Mouse (Mus musculus) MEL (cell line): ENCODE data around the gene Rbpj. TPM values are rescaled to one million over a fixed set of nuclear protein-coding genes. Genes with fewer than 3 reads are reported as not detected.

Experiments used
- DNase-seq: peaks from one replicate; pipeline ENCODE4 v3.0.0; 2011; ENCODE audit warnings: low read depth, low spot score
- H3K27ac ChIP-seq: 2 replicates; pipeline ENCODE4 v1.5.1; 2012; ENCODE audit warnings: low read depth, mild to moderate bottlenecking, control low read depth, low read length, moderate library complexity; ENCODE audit not compliant: control insufficient read depth
- H3K27me3 ChIP-seq, 2 experiments: fragments of 150-350 bp in 1 of 2; sonication (generic) in 1 of 2; 2 replicates each; pipeline ENCODE4 v1.6.1; 2012; ENCODE audit warnings: low read length in 2 of 2, mild to moderate bottlenecking in 2 of 2, improper control_type of control experiment in 1 of 2, moderate library complexity in 1 of 2; ENCODE audit not compliant: insufficient read depth in 2 of 2, control insufficient read depth in 1 of 2
- H3K36me3 ChIP-seq, 2 experiments: 2 replicates each; pipeline ENCODE4 v1.6.1; 2012 to 2014; ENCODE audit warnings: low read length in 2 of 2, improper control_type of control experiment in 1 of 2, inconsistent platforms in 1 of 2, mild to moderate bottlenecking in 1 of 2; ENCODE audit not compliant: insufficient read depth in 2 of 2, control insufficient read depth in 1 of 2
- H3K4me1 ChIP-seq, 2 experiments: fragments of 150-350 bp in 1 of 2; sonication (generic) in 1 of 2; 2 replicates each; pipeline ENCODE4 v1.6.1; 2012; ENCODE audit warnings: low read length in 2 of 2, improper control_type of control experiment in 1 of 2, mild to moderate bottlenecking in 1 of 2; ENCODE audit not compliant: insufficient read depth in 2 of 2, control insufficient read depth in 1 of 2
- H3K4me3 ChIP-seq, 2 experiments: fragments of 150-350 bp in 1 of 2; sonication (generic) in 1 of 2; 2 replicates each; pipeline ENCODE4 v1.5.1; 2012; ENCODE audit warnings: low read depth in 2 of 2, low read length in 2 of 2, mild to moderate bottlenecking in 2 of 2, moderate library complexity in 2 of 2, control low read depth in 1 of 2, improper control_type of control experiment in 1 of 2; ENCODE audit not compliant: control insufficient read depth in 1 of 2, insufficient read depth in 1 of 2
- H3K79me2 ChIP-seq: 2 replicates; pipeline ENCODE4 v1.6.1; 2012; ENCODE audit warnings: mild to moderate bottlenecking, low read length, moderate library complexity; ENCODE audit not compliant: control insufficient read depth, poor library complexity, insufficient read depth
- H3K9ac ChIP-seq: 2 replicates; pipeline ENCODE4 v1.6.1; 2012; ENCODE audit warnings: low read depth, mild to moderate bottlenecking, control low read depth, low read length, moderate library complexity; ENCODE audit not compliant: control insufficient read depth, poor library complexity, severe bottlenecking
- H3K9me3 ChIP-seq: fragments of 150-350 bp; sonication (generic); replicated peaks from 2 replicates; pipeline ENCODE4 v1.6.1; 2012; ENCODE audit warnings: mild to moderate bottlenecking, low read length, improper control_type of control experiment, moderate library complexity; ENCODE audit not compliant: insufficient read depth
- BHLHE40 ChIP-seq: IDR thresholded peaks from 2 replicates; pipeline ENCODE4 v1.6.1; 2012; ENCODE audit warnings: low read depth, mild to moderate bottlenecking, inconsistent platforms, low read length, improper control_type of control experiment, borderline replicate concordance
- CHD1 ChIP-seq: IDR thresholded peaks from 2 replicates; pipeline ENCODE4 v1.6.1; 2012; ENCODE audit warnings: low read depth, mild to moderate bottlenecking, inconsistent platforms, low read length, improper control_type of control experiment
- CTCF ChIP-seq, 3 experiments: IDR thresholded peaks in 2 of 3; conservative IDR thresholded peaks in 1 of 3; 2 replicates each; pipeline ENCODE4 v1.5.1; 2011 to 2012; ENCODE audit warnings: low read length in 3 of 3, low read depth in 2 of 3, mild to moderate bottlenecking in 2 of 3, improper control_type of control experiment in 1 of 3, inconsistent platforms in 1 of 3, mixed read lengths in 1 of 3, moderate library complexity in 1 of 3; ENCODE audit not compliant: control insufficient read depth in 1 of 3, insufficient read depth in 1 of 3, poor library complexity in 1 of 3, severe bottlenecking in 1 of 3
- ELF1 ChIP-seq: IDR thresholded peaks from 2 replicates; pipeline ENCODE4 v1.6.1; 2014; ENCODE audit warnings: low read depth, mild to moderate bottlenecking, inconsistent platforms, low read length, improper control_type of control experiment, moderate library complexity
- ETS1 ChIP-seq: IDR thresholded peaks from 2 replicates; pipeline ENCODE4 v1.6.1; 2012; ENCODE audit warnings: low read depth, mild to moderate bottlenecking, inconsistent platforms, low read length, improper control_type of control experiment, moderate library complexity
- GATA1 ChIP-seq: IDR thresholded peaks from 2 replicates; pipeline ENCODE4 v1.6.1; 2011; ENCODE audit warnings: low read depth, low read length, improper control_type of control experiment
- KAT2A ChIP-seq: conservative IDR thresholded peaks from 2 replicates; pipeline ENCODE4 v1.6.1; 2012; ENCODE audit warnings: low read depth, low read length, improper control_type of control experiment, inconsistent platforms
- MAFK ChIP-seq: IDR thresholded peaks from 2 replicates; pipeline ENCODE4 v1.6.1; 2011; ENCODE audit warnings: low read depth, mild to moderate bottlenecking, low read length, improper control_type of control experiment, borderline replicate concordance
- MAX ChIP-seq: IDR thresholded peaks from 2 replicates; pipeline ENCODE4 v1.6.1; 2011; ENCODE audit warnings: low read length, improper control_type of control experiment
- MEF2A ChIP-seq: IDR thresholded peaks from 2 replicates; pipeline ENCODE4 v1.6.1; 2014; ENCODE audit warnings: low read depth, mild to moderate bottlenecking, inconsistent platforms, low read length, improper control_type of control experiment; ENCODE audit not compliant: poor library complexity, insufficient replicate concordance, severe bottlenecking; ENCODE audit errors: extremely low read depth
- MXI1 ChIP-seq: IDR thresholded peaks from 2 replicates; pipeline ENCODE4 v1.6.1; 2011; ENCODE audit warnings: mild to moderate bottlenecking, low read depth, low read length, improper control_type of control experiment
- MYC ChIP-seq: IDR thresholded peaks from 2 replicates; pipeline ENCODE4 v1.6.1; 2011; ENCODE audit warnings: low read depth, mild to moderate bottlenecking, low read length, improper control_type of control experiment, moderate library complexity
- NELFE ChIP-seq: IDR thresholded peaks from 2 replicates; pipeline ENCODE4 v1.6.1; 2011; ENCODE audit warnings: low read depth, low read length, improper control_type of control experiment
- NRF1 ChIP-seq: IDR thresholded peaks from 2 replicates; pipeline ENCODE4 v1.6.1; 2014; ENCODE audit warnings: low read depth, mild to moderate bottlenecking, inconsistent platforms, low read length, improper control_type of control experiment, moderate library complexity; ENCODE audit not compliant: poor library complexity, insufficient read depth, severe bottlenecking
- POLR2AphosphoS5 ChIP-seq: IDR thresholded peaks from 2 replicates; pipeline ENCODE4 v1.6.1; 2012; ENCODE audit warnings: low read depth, borderline replicate concordance, mild to moderate bottlenecking, inconsistent platforms, low read length, moderate library complexity, mixed read lengths
- RAD21 ChIP-seq: IDR thresholded peaks from 2 replicates; pipeline ENCODE4 v1.6.1; 2011; ENCODE audit warnings: mild to moderate bottlenecking, low read depth, low read length, improper control_type of control experiment
- SIN3A ChIP-seq: IDR thresholded peaks from 2 replicates; pipeline ENCODE4 v1.6.1; 2012; ENCODE audit warnings: low read length, improper control_type of control experiment, inconsistent platforms
- TAL1 ChIP-seq: IDR thresholded peaks from 2 replicates; pipeline ENCODE4 v1.6.1; 2012; ENCODE audit warnings: mild to moderate bottlenecking, inconsistent platforms, low read length, moderate library complexity, mixed read lengths
- TBP ChIP-seq: IDR thresholded peaks from 2 replicates; pipeline ENCODE4 v1.8.0; 2011; ENCODE audit warnings: low read depth, low read length, improper control_type of control experiment
- TCF12 ChIP-seq: IDR thresholded peaks from 2 replicates; pipeline ENCODE4 v1.6.1; 2014; ENCODE audit warnings: low read depth, mild to moderate bottlenecking, inconsistent platforms, low read length, improper control_type of control experiment, moderate library complexity
- ZKSCAN1 ChIP-seq: IDR thresholded peaks from 2 replicates; pipeline ENCODE4 v1.6.1; 2012; ENCODE audit warnings: low read depth, mild to moderate bottlenecking, inconsistent platforms, low read length, improper control_type of control experiment, moderate library complexity
- ZMIZ1 ChIP-seq: IDR thresholded peaks from 2 replicates; pipeline ENCODE4 v1.6.1; 2012; ENCODE audit warnings: low read depth, mild to moderate bottlenecking, inconsistent platforms, low read length, improper control_type of control experiment, moderate library complexity
- polyA plus RNA-seq, 2 experiments: library from polyadenylated mRNA; stranded (reverse) in 1 of 2; unstranded in 1 of 2; fragments of >175 nt in 1 of 2; fragments of >200 nt in 1 of 2; gene quantifications; 2 replicates each; pipeline versions ENCODE4 v1.2.1 to v1.2.4; 2012; ENCODE audit warnings: low replicate concordance in 2 of 2, low read depth in 1 of 2; ENCODE audit not compliant: insufficient read length in 2 of 2, insufficient read depth in 1 of 2, missing spikeins in 1 of 2
- total RNA-seq: library from RNA; depleted of rRNA; stranded (reverse); fragments of 300-350 nt; gene quantifications from 2 replicates; pipeline ENCODE4 v1.2.3, GENCODE M21; 2012

Rbpj gene
- total and polyA plus RNA-seq, 3 experiments: 6.0 to 34.5 (median 19.1) TPM

DNA sequence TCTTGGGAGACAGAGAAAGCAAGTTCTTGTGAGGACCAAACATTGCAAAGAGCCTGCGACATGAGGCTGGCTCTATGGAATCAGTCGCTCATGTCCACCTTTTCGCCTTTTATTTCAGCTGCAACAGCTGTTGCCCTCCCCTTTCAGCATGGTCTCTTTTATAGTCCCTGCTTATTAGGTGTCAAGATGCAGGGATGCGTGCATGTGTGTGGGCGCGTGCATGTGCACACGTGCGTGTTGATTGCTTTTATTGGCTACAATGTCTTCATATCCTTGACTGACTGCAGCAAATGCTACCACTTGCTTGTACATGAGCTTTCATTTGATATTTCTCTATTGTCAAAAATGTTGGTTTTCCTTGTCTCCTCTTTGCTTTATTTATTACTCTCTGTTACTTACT, 136.2 kb downstream of the Rbpj start:
- peaks cover 51% of the 10 kb centered on the region for H3K79me2 ChIP-seq
- no peak overlapping the region for H3K27ac ChIP-seq
- no peaks in the 10 kb centered on the region for H3K27me3 ChIP-seq
- H3K9ac ChIP-seq: no peak overlapping the region
- H3K4me3 ChIP-seq: no peak overlapping the region
- no peaks in the 10 kb centered on the region for H3K9me3 ChIP-seq
- no peak for TF ChIP-seq NELFE
- TF ChIP-seq SIN3A: no peak
- TF ChIP-seq TAL1: no peak
- no peak for TF ChIP-seq MYC
- TF ChIP-seq CTCF (IDR thresholded peaks at IDR 0.05 in 2 of 3, conservative IDR thresholded peaks at IDR 0.05 in 1 of 3; ENCODE audit: control insufficient read depth in 1 of 3, insufficient read depth in 1 of 3, low read depth in 2 of 3, low read length in 3 of 3, poor library complexity in 1 of 3, severe bottlenecking in 1 of 3): no peak
- TF ChIP-seq TCF12: no peak
- H3K36me3 ChIP-seq: peaks cover 0 to 17% of the 10 kb centered on the region in 2 experiments; a peak in 2 of 4 replicates
- peaks cover 3 to 18% of the 10 kb centered on the region in 2 experiments; a peak in 3 of 4 replicates for H3K4me1 ChIP-seq
- no peak for DNase-seq

DNA sequence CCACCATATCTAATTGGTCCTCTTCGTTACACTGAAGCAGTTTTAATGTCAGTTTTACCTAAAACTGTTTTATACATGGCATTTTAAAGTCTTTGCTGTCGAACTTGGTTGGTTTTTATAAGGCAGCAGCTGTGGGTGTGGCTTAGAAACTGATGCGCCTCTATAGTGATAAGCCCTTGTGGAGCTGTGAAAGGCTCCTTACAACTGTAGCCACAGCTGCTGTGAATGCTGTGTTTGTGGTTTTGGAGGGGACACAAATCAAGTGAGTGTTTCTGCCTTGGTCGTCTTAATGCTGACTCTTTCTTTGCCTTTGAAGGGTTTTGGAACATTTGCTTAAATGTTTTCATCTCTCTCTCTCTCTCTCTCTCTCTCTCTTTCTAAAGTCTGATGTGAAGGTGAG, 139.5 kb downstream of the Rbpj start:
- Histone ChIP-seq H3K9ac (no peak overlapping the region), H3K27ac (no peak overlapping the region), H3K9me3 (no peaks in the 10 kb centered on the region), H3K27me3 (no peaks in the 10 kb centered on the region), H3K36me3 (peaks cover 0 to 8% of the 10 kb centered on the region in 2 experiments; a peak in 2 of 4 replicates), H3K4me1 (peaks cover 3 to 10% of the 10 kb centered on the region in 2 experiments; a peak in 3 of 4 replicates), H3K79me2 (peaks cover 48% of the 10 kb centered on the region), H3K4me3 (no peak overlapping the region)
- peak; percentile 75 for DNase-seq
- no peak for TF ChIP-seq CTCF (IDR thresholded peaks at IDR 0.05 in 2 of 3, conservative IDR thresholded peaks at IDR 0.05 in 1 of 3; ENCODE audit: control insufficient read depth in 1 of 3, insufficient read depth in 1 of 3, low read depth in 2 of 3, low read length in 3 of 3, poor library complexity in 1 of 3, severe bottlenecking in 1 of 3)
- TF ChIP-seq SIN3A: peak; percentile 44; the same call in 1 of the 2 replicates
- no peak for TF ChIP-seq ZKSCAN1
- TF ChIP-seq GATA1: 0 out of 2 replicates have a peak, but pooled peaks have one; percentile 17
- no peak for TF ChIP-seq KAT2A

DNA sequence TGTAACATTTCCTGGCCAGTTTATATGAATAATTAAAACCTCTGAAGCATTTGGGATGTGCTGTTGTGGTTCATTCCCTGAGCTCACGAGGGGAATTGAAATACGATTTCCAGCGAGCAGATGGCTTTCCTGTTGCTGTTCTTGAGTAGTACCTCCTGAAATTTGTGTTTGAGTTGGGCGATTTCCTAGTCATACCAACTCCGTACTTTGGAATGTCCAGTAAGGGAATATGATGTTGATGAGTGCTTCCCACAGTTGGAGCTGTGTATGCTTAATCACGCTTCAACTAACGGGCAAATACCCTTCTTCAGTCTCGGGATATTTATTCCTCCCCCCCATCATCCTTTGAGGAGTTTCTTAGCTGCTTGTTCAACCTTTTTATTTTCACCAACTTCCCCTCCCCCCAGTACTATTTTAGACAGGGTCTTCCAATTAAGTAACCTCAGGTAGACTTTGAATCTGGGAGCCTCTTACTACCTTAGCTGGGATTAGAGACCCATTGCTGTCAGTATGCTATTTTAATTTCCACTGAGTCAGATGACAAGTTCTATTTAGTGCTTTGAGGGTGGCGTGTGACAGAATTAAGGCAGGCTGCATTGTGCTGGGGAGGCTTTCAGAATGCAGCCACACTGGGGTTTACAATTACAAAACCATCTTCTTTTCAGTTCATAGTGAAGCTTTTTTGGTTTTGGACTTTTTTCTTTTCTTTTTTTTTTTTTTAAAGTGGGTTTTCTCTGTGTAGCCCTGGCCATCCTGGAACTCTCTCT, 141.5 kb downstream of the Rbpj start:
- Histone ChIP-seq H3K9me3 (no peaks in the 10 kb centered on the region), H3K4me1 (peaks cover 3 to 10% of the 10 kb centered on the region in 2 experiments; a peak in 3 of 4 replicates), H3K27me3 (no peaks in the 10 kb centered on the region), H3K4me3 (no peak overlapping the region), H3K27ac (no peak overlapping the region), H3K9ac (no peak overlapping the region), H3K79me2 (peaks cover 46% of the 10 kb centered on the region), H3K36me3 (peaks cover 0 to 8% of the 10 kb centered on the region in 2 experiments; a peak in 2 of 4 replicates)
- DNase-seq: no peak
- TF ChIP-seq POLR2AphosphoS5: no peak
- no peak for TF ChIP-seq RAD21
- TF ChIP-seq TBP: no peak
- no peak for TF ChIP-seq MAX
- no peak for TF ChIP-seq ZMIZ1
- TF ChIP-seq MAFK: no peak
- no peak for TF ChIP-seq CHD1
- TF ChIP-seq GATA1: no peak
- no peak for TF ChIP-seq ETS1
- TF ChIP-seq MXI1: no peak
- no peak for TF ChIP-seq KAT2A
- TF ChIP-seq NRF1: no peak
- no peak for TF ChIP-seq ZKSCAN1
- no peak for TF ChIP-seq ELF1
- no peak for TF ChIP-seq BHLHE40
- no peak for TF ChIP-seq MEF2A
- no peak for TF ChIP-seq TCF12
